Mouse (Mus musculus) T-helper 2 cell (primary cell): ENCODE data around the gene Pts.

Source experiments
- in situ Hi-C: fragments of 300-600 bp; cut with MboI, MseI; formaldehyde crosslinking; loops from one replicate; pipeline ENCODE4 v1.15.1; 2025; ENCODE audit warnings: high pct_unique_total_duplicates

Pts gene

GRCm38 (mm10) chr9:50528293-50528892 lies at the start of gene Pts:
Gene Pts, minus strand, starts transcription at chr9:50528724.
- in situ Hi-C loops = loop anchor here (5.0 to 10.0 kb wide), 2 partner anchors 71 to 76 kb away; partner anchors contain the start of genes Sdhd and Timm8b

GRCm38 (mm10) chr9:50569599-50570525 lies 41.3 kb upstream of the Pts start:
- in situ Hi-C loops = no loop called here

GRCm38 (mm10) chr9:50567881-50568280 lies 39.4 kb upstream of the Pts start:
- in situ Hi-C loops = no loop called here

GRCm38 (mm10) chr9:50567372-50567771 lies 38.8 kb upstream of the Pts start:
- in situ Hi-C loops = no loop called here

- in situ Hi-C loops = no loop called here
These were observed 37.4 kb upstream of the Pts start for GRCm38 (mm10) chr9:50565940-50566339.

GRCm38 (mm10) chr9:50565173-50565572 lies 36.6 kb upstream of the Pts start:
- in situ Hi-C loops = no loop called here

GRCm38 (mm10) chr9:50561918-50562360 lies 33.4 kb upstream of the Pts start:
- in situ Hi-C loops = no loop called here

GRCm38 (mm10) chr9:50561145-50561917 lies 32.8 kb upstream of the Pts start, which contains the start of gene Tex12:
Gene Tex12, minus strand, starts transcription at chr9:50561325.
- in situ Hi-C loops = no loop called here

- in situ Hi-C loops = no loop called here
These were observed 26.5 kb upstream of the Pts start, which contains the start of gene Bco2 for GRCm38 (mm10) chr9:50555094-50555446. Gene Bco2, minus strand, starts transcription at chr9:50555181.

GRCm38 (mm10) chr9:50554241-50555093 lies 25.9 kb upstream of the Pts start, which contains the start of gene Il18:
Gene Il18, plus strand, starts transcription at chr9:50554827.
- in situ Hi-C loops = no loop called here

GRCm38 (mm10) chr9:50553547-50553946 lies 25.0 kb upstream of the Pts start:
- in situ Hi-C loops = no loop called here

- in situ Hi-C loops = no loop called here
These were observed 23.7 kb upstream of the Pts start for GRCm38 (mm10) chr9:50552206-50552605.

- in situ Hi-C loops = loop anchor here (5.0 kb wide), 1 partner anchor 38 kb away; no protein-coding TSS in a partner anchor
These were observed 20.4 kb upstream of the Pts start for GRCm38 (mm10) chr9:50548936-50549335.

- in situ Hi-C loops = loop anchor here (5.0 kb wide), 1 partner anchor 39 kb away; no protein-coding TSS in a partner anchor
These were observed 19.4 kb upstream of the Pts start for GRCm38 (mm10) chr9:50547859-50548478.

- in situ Hi-C loops = no loop called here
These were observed 13.9 kb upstream of the Pts start for GRCm38 (mm10) chr9:50542401-50542800.

GRCm38 (mm10) chr9:50540170-50540569 lies 11.6 kb upstream of the Pts start:
- in situ Hi-C loops = no loop called here

- in situ Hi-C loops = no loop called here
These were observed 8.8 kb upstream of the Pts start for GRCm38 (mm10) chr9:50537295-50537694.

- in situ Hi-C loops = no loop called here
These were observed 8.1 kb upstream of the Pts start for GRCm38 (mm10) chr9:50536603-50537135.

- in situ Hi-C loops = no loop called here
These were observed 7.4 kb upstream of the Pts start for GRCm38 (mm10) chr9:50535930-50536329.

GRCm38 (mm10) chr9:50533791-50534190 lies 5.3 kb upstream of the Pts start:
- in situ Hi-C loops = no loop called here
